Mouse (Mus musculus): ENCODE measurements around the gene Bnc2.

Gene Bnc2

GRCm38 (mm10) chr4:84675171-84675973 is at the start of gene Bnc2:
Bnc2 (minus strand) TSS chr4:84675275.
- DNase-seq (ENCODE audit: low read depth, low spot score) = peak; percentile 76

DNA sequence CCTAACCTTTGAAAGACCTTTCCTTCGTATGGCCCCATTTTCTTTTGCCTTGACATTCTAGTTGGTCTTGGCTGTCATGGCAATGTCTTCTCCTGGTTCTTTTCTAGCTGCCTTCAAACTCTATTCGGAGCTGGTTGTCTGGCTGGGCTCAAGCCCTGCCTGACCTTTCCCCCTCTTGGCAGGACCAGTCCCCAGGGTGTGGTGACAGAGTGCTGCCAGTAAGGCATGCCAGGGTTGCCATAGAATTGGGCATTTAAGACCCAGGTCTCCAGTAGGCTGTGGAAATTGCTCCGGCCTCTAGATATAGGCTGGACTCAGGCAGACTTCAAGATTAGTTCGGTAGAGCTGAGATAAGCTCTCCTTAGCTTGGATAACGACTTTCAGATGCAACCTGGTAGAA is 32.9 kb upstream of the Bnc2 start:
- DNase-seq (ENCODE audit: low read depth, low spot score) = no peak

DNA sequence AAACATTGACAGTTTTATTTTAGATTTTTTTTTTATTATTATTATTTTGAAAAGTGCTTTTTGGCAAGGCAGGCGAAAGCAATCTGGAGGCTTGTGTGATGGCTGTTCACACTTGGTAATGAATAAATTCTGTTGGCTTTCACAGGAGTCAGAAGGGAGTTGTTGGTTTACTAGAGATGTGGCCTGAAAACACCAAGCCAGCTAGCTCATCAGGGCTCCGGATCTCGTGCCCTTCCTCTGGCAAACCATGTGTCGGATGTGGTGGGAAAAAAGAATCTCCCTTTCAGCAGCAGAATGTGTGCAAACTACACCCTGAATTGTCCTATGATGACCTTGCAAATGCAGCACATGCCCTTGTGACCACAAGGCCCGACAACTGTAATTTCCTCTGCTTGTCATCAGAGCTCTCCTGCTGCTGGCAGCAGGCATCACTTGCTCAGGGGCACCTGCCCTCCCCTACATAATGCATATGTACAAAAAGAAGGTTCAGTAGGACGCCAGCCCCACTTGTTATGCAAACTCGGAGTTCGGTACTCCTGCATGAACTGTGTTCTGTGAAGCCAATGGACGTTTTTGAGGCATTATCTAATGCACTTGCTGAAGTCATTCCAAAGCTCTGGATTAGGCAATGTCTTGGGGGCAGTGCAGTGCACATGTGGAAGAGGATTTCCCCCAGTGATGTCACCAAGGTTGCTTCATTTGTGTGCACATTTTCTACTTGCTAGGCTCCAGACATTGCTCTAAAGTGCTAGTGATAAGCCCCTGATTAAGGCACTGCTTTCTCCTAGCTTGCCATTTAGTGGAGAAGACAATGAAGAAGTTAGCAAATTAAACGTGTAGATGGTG is 10.7 kb upstream of the Bnc2 start:
- DNase-seq (ENCODE audit: low read depth, low spot score) = no peak

DNA sequence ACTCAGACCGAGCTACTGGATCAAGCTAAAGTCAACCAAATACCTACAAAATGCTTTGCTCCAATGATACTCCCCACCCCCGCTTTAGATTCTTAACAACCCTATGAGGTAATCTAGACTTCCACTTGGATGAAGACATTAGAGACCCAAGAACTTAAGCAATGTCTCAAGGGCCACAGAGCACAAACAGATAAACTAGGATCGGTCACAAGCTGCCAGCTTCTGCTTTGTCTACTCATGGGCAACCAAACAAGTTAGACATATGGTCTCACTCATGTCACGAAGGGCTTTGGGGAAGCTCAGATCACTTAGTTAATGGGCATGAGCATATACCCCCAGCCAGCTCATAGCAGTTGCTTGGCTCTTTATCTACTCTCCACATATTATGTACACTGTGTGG is 9.9 kb upstream of the Bnc2 start:
- no peak for DNase-seq (ENCODE audit: low read depth, low spot score)

DNA sequence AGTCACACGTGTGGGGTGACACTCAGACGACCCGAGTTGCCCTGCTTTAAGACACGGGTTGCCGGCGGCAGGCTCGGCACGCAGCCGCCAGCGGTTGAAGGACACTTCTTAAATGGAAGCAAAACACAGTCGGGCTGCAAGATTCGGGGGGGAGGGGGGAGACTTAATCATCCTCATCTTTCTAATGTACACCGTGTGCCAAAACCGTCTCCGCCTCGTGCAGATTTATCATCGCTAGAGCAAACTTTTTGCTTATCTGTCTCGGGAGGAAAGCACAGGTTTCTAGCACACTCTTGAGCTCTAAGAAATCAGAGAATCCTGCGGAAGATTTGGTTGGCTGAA is 870 bp upstream of the Bnc2 start:
- peak; percentile 62 for DNase-seq (ENCODE audit: low read depth, low spot score)

- DNase-seq (ENCODE audit: low read depth, low spot score) = no peak
Measured at GRCm38 (mm10) chr4:84674318-84675170, 531 bp downstream of the Bnc2 start.

DNA sequence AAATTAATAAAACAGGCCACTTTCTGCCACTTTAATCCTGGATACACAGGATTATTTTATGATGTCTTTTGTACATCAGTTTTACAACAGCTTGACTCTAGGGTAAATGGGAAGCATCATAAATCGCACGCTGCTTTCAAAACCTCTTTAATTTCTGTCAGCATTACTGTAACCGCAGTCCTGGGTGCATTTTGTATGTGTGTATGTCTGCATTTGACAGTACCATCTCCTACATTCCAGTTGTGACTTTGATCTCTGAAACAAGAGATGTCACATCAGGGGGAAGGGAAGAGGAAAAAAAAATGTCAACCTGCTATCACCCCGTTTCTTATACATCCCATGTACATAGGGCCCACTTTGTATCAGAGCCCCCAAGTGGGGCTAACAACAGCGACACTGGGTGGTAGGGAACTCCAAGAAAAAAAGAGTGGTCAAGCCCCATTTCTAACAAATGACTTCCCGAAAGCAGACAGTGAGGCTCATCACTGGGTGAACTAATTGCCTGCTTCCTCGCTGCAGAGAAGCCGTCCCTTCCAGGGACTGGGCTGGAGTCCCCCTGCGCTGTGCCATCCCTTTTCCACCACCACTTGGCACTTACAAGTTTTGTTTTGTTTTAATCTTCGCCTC is 1.3 kb downstream of the Bnc2 start:
- DNase-seq (ENCODE audit: low read depth, low spot score) = no peak

DNA sequence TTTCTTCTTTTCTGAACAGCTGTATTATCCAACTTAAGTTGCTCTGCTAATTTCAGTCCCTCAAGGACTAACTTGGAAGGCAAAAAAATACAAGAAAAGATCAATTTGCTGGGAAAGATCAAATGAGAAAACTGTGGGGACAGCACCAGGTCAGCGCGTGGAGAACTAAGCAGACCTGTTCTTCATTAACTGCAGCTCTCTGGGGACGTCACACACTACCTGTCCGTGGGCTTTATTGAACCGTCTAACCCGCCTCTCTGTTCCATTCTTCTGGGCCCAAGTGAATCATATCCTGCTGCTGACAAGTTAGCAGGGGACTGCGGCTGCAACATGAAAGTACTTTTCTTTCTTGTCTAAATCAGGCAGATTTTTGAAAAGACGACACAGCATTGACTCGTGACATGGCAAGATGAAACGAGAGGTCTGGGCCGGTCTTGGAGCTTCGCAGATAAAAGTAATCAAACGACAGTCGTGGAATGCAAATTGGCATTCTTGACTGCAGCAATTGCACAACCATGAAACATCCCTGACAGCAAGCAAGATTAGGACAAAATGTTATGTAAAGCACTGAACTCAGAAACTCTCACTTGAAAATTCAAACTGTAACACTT is 2.8 kb downstream of the Bnc2 start:
- no peak for DNase-seq (ENCODE audit: low read depth, low spot score)

DNA sequence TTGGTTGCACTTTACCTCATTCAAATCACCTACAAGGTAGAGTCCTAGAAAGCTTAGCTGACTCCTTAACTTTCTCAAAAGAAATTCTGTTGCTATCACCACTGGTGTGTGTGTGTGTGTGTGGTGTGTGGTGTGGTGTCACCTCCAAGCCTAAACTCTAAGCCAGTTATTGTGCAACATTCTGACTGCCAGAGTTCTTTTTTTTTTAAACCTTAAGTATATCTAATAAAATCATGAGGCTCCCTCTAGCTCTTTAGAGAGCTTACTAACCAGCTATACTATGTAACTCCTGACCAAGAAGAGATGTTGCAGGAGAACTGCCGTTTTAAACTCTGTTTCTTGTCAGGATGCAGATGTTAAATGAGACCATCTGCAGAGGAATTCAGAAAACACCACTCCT is 4.1 kb downstream of the Bnc2 start:
- DNase-seq (ENCODE audit: low read depth, low spot score) = no peak

DNA sequence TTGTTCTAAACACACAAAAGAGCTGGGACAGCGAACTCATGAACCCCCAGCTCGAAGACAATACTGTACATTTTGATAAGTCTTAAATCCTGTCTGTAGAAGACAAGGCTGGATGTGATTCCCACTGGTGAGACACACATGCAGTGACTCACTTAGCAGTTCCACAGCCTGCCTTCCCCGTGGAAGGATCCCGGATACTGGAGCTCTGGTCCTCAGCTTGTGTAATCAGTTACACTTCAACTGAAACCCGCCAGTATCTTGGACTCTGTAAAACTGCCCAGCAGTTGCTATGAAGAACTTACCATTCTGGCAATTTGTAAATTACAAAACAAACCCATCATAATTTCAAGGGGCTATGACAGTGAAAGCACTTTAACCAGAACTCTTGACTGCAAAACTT is 5.4 kb downstream of the Bnc2 start:
- DNase-seq (ENCODE audit: low read depth, low spot score) = no peak

- no peak for DNase-seq (ENCODE audit: low read depth, low spot score)
Measured at GRCm38 (mm10) chr4:84668949-84669605, 6.0 kb downstream of the Bnc2 start.

- no peak for DNase-seq (ENCODE audit: low read depth, low spot score)
Measured at GRCm38 (mm10) chr4:84668226-84668625, 6.8 kb downstream of the Bnc2 start.

DNA sequence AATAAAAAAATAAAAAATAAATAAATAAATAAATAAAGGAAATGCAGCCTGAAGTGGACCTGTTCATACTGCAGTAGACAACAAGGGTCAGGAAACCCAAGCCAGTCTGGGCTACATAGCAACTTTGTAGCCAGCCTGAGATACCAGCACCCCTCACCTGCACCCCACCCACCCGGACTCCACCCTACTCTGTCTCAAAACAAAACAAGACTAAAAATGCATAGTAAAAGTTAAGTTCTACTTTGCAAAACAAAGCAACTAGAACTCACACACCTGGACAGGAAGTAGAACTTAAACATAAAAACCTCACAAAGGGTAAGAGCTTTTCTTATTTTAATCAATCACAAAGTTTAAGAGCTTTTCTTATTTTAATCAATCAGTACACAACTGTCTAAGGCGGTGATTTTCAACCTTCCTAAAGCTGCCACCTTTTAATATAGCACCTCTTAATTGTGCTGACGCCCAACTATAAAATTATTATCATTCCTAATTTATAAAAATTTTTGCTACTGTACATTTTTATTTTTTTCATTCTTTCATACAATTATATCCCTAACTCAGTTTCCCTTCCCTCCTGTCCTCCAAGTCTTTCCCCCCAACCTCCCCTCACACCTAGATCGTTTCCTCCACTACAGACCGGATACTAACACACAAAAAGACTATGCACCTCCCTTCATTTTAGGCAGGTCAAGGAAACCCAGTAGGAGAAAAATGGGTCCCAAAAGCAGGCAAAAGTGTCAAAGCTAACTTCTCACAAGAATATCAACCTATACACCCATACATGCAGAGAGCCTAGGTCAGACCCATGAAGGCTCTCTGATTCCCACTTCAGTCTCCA is 12.6 kb downstream of the Bnc2 start:
- DNase-seq (ENCODE audit: low read depth, low spot score) = no peak

DNA sequence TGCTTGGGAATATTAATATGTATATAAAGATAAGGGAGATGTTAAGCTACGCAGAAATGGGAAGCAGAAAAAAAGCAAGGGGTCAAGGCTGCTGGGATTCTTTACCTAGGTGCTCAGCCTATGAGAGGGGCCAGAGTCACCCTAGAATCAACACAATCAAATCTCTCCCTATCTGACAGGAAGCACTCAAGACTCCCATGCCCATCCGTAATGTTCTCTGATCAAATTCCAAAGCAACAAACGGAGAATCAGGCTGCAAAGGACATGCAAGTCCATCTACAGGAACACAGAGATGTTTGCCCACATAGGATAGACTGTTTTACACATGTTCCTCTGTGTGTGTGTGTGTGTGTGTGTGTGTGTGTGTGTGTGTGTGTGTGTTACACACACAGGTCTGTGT is 13.7 kb downstream of the Bnc2 start:
- DNase-seq (ENCODE audit: low read depth, low spot score) = no peak

- no peak for DNase-seq (ENCODE audit: low read depth, low spot score)
Measured at GRCm38 (mm10) chr4:84651786-84652185, 23.3 kb downstream of the Bnc2 start.

DNA sequence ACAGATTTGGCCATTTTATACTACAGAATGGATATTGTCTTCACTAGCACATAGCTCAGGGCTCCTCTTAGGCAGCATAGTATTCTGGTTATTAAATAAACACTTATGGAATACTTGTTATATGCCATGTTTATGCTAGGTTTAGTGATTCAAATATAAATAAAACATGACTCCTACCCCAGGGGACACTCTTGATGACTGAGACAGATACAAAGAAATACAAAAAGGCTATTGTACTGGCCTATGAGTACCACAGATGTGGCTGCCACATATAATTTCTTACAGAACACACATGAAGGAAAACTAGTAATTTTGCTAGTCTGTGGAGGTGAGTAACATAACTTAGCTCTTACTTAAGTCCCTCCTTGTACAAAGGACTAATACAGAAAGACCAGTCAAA is 28.5 kb downstream of the Bnc2 start:
- DNase-seq (ENCODE audit: low read depth, low spot score) = no peak

DNA sequence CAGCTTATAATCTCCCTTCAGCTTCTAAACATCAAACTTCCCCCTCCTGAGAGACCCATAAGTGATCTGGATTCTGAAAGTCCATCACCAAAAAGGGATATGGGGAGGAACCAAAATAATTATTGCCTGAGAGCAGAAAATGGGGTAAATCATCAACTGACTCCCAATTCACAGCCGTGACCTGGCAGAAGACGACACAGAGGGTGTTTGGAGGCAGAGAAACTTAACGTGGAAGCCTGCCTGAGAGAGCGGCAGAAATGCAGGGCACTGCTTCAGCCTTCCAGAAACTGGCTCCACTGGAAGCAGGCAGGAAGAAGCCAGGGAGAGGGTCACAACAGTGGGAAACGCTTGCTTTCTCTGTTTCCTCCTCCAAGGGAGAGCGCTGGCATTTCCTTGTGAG is 35.9 kb downstream of the Bnc2 start:
- DNase-seq (ENCODE audit: low read depth, low spot score) = no peak

GRCm38 (mm10) chr4:84637641-84638040 is 37.4 kb downstream of the Bnc2 start:
- peak; percentile 91 for DNase-seq (ENCODE audit: low read depth, low spot score)

DNA sequence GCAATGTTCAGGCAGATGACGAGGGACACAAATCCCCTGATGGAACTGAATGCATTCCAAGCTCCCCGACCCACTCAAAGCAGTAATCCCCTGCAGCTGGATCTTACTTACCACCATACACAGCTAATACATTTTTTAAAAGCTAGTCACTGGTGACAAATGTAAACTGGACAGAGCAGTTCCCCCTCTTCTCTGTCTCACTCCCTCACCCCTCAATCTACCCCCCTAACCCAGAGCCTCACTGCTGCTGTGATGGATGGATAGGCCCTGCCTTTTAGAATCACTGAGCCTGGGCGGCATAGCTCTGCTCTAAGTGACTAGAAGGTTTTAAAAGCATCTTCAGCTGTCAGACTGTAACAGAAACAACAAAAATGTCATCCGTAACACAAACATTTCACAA is 40.3 kb downstream of the Bnc2 start:
- DNase-seq (ENCODE audit: low read depth, low spot score) = peak; percentile 40

- DNase-seq (ENCODE audit: low read depth, low spot score) = no peak
Measured at GRCm38 (mm10) chr4:84633991-84634390, 41.1 kb downstream of the Bnc2 start.
